Mouse (Mus musculus) ovary, adult 10 weeks (tissue): ENCODE measurements around the gene Hnrnpab. TPM values are rescaled to one million over a fixed set of nuclear protein-coding genes. Genes with fewer than 3 reads are reported as not detected.

Experiments used
- polyA plus RNA-seq: library from polyadenylated mRNA; stranded (reverse); fragments of 350-450 nt; fragmentation: Illumina TruSeq; extraction: RNeasy Lipid Tissue Mini Kit (QIAGEN cat#74804); gene quantifications from one replicate; pipeline ENCODE4 v1.2.3, GENCODE M21; 2014

Hnrnpab gene
- 665 TPM for polyA plus RNA-seq

GRCm38 (mm10) chr11:51606447-51607095, at the start of gene Hnrnpab:
TSS of gene Hnrnpab (minus strand) at chr11:51606847.

GRCm38 (mm10) chr11:51650691-51651515, 44.3 kb upstream of the Hnrnpab start, which contains the start of the genes N4bp3 and D930048N14Rik:
TSS of gene N4bp3 (minus strand) at chr11:51650842.
TSS of gene D930048N14Rik (plus strand) at chr11:51650954.

GRCm38 (mm10) chr11:51635525-51636322, 29.1 kb upstream of the Hnrnpab start, which contains the start of gene Rmnd5b:
TSS of gene Rmnd5b (minus strand) at chr11:51635896.

GRCm38 (mm10) chr11:51619409-51620060, 12.9 kb upstream of the Hnrnpab start, which contains the start of gene Nhp2:
TSS of gene Nhp2 (plus strand) at chr11:51619735.

GRCm38 (mm10) chr11:51584431-51585248, 22.0 kb downstream of the Hnrnpab start, which contains the start of gene Phykpl:
TSS of gene Phykpl (plus strand) at chr11:51584757.

Other genes with a start within 250 kb of the Hnrnpab start
- 10.5 TPM for gene Phykpl, start 22.1 kb downstream of the Hnrnpab start, polyA plus RNA-seq
- gene Nhp2, start 12.9 kb upstream of the Hnrnpab start, polyA plus RNA-seq, result 1.7 TPM
- gene Rmnd5b, start 29.0 kb upstream of the Hnrnpab start, polyA plus RNA-seq, result 14.3 TPM
- gene N4bp3, start 44.0 kb upstream of the Hnrnpab start, polyA plus RNA-seq, result not detected
- 0.91 TPM for gene D930048N14Rik, start 44.1 kb upstream of the Hnrnpab start, polyA plus RNA-seq
- gene 0610009B22Rik, start 82.0 kb upstream of the Hnrnpab start, polyA plus RNA-seq, result 79.6 TPM
- 35.9 TPM for gene Sec24a, start 156.8 kb upstream of the Hnrnpab start, polyA plus RNA-seq
- 194 TPM for gene Sar1b, start 156.8 kb upstream of the Hnrnpab start, polyA plus RNA-seq